Mouse (Mus musculus) spleen, adult 2 months (tissue): ENCODE data around the gene Grid2ip.

ENCODE experiments used
- CTCF ChIP-seq: fragments of 200-500 bp; IDR thresholded peaks from 2 replicates; pipeline ENCODE4 v1.5.1; 2011; ENCODE audit warnings: mild to moderate bottlenecking, inconsistent platforms; ENCODE audit not compliant: insufficient read depth, insufficient read length, insufficient replicate concordance; ENCODE audit errors: extremely low read depth
- POLR2A ChIP-seq: fragments of 200-500 bp; IDR thresholded peaks from 2 replicates; pipeline ENCODE4 v1.6.1; 2011; ENCODE audit warnings: low read depth, low read length, inconsistent platforms

GRCm38 (mm10) chr5:143367931-143368330 is 10.8 kb downstream of the Grid2ip start:
- TF ChIP-seq CTCF = no peak
- no peak for TF ChIP-seq POLR2A
